Mouse (Mus musculus): ENCODE data around the gene Exoc4.

Exoc4 gene

DNA sequence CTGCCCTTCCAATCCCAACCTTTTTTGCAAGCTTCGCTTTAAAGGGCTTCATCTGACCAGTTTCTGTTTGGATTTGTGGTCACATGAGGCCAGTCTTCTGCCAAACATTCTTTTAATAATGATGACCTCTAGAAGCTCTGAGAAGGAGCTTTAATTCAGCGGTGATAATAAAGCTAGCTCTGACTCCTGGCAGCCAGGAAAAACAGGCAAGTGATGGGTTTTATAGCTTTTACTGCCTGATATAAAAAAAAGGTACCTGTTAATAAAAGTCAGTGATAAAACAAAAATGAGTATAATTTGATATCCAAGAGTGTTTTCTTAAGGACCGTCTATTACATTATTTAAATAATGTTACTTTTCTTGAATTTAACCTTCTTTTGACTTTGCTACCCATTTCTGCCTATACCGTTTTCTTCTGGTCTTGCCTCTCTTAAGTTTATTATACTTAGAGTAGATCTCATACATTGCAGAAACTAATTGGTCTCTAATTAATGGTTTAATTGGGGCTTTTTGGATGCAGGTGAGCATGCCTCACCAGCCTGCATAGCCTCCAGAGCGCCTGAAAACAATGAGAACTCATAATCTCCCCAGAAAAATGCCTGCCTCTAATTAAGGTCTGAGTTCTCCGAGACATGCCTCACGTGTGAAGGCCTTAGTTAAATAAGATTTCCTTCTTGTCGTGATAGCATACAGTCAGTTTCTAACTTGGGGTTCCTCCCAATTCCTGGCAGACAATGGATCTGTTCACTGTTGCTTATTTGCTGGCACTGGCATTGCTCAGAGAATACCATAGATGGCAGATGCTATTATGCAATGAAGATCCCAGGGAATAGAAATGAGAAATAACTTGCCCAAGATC is 681.4 kb downstream of the Exoc4 start:
- DNase-seq (ENCODE audit: low spot score in 2 of 2) = no peak

DNA sequence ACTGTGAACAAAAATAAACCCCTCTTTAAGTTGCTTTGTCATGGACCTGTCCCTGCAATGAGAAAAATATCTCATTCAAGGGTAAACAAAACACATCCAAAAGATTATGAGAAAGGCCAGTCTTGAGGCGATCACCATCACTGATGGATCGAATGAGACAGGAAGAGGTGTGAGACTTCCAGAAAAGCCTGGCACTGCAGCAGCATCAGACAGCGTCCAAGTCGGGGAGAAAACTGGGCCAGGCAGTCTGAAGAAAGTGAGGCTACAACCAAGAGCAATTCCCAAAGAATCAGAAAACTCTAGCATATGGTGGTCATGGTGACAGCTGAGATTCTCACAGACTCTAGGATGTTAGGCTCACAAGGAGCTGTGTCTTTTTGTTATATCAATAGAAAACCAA is 689.0 kb downstream of the Exoc4 start:
- DNase-seq (ENCODE audit: low spot score in 2 of 2) = no peak

DNA sequence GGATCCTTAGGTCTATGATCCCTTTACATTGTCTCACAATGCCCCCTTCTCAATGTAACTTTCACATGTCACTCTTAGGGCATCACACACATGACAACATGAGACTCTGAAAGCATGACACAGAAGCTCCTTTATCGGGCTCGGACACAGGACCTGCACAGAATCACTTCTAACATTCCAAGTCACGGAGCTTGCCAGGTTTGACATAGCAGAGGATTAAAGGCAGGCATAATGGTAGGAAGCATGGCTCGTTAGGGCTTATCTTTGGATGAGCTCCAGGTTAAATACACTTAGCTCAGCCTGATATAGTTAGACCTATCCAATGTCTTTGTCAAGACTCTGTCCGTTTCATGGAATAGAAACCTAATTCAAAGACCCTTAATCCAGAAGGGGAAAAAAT is 690.3 kb downstream of the Exoc4 start:
- DNase-seq (ENCODE audit: low spot score in 2 of 2) = no peak

DNA sequence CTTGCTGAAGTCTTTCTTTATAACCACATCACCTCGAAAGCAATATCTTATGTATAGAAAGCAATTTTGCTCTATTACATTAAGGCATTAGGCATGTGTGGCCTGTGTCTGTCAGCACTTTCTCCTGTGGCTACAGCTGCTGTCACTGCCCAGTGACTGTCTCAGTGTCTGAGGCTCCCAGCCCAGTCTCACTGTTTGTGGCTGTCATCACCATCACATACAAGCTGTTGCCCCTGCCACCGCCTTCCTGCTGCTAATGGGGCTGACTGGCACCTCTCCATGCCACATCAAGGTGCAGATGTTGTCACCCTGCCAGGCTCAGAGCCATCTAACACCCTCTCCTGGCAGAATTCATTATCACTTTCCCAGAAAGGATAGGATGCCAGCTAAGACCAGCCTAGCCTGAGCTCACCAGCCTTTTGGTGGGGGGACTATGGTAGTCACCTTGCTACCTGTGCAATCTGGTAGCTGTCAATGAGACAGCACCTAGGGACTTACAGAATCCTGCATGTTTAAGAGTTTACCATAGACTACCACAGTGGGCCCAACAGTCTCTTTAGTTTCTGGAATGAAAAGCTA is 698.1 kb downstream of the Exoc4 start:
- DNase-seq (ENCODE audit: low spot score in 2 of 2) = no peak

DNA sequence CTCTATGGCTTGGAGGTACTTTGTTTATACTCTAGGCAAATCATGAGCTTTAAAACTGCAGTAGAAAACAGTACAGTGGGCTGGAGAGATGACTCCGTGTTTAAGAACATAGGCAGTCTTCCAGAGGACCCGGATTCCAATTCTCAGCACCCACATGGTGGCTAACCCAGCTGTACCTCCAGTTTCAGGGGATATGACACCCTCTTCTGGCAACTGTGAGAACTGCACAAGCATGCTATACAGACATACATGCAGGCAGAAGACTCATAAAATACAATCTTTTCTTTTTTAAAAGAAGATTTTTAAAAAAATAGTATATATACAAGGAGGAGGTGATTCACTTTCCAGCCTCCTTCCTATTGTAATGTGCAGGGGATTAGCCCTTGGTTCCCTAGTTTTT is 701.2 kb downstream of the Exoc4 start:
- DNase-seq (ENCODE audit: low spot score in 2 of 2) = no peak

DNA sequence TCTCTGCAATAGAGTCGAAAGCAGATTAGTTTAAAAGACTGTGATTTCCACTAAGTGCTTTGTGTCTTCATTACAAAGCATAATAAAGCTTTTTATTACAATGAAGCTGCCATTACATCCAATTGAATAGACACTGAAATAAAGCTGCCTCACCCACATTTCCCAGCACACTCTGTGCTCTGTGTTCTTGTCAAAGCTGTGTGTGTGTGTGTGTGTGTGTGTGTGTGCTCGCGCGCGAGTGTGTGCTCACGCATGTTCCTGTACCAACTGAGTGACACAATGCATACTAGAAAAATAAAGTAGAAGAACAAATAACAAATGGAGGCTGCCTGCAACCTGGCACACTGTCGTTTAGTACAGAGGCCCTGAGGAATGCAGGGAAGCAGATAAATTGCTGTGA is 706.6 kb downstream of the Exoc4 start:
- no peak for DNase-seq (ENCODE audit: low spot score in 2 of 2)

DNA sequence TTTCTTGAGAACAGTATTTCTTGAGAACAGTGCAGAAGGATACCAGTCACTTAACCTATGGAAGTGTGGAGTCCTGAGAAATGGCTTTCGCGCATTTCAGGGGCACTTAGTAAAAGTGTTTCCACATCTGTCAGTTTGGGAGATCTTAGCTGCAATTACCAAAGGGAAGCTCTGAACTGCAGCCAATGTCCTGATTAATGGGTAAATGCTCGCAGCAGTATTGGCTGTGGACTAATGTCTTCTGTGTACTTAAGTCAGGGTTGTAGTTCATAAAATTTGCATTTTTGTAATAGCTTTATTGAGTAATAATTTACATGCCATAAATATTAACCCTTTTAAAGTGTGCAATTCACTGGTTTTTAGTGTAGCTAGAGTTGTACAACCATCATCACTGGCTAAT is 709.4 kb downstream of the Exoc4 start:
- no peak for DNase-seq (ENCODE audit: low spot score in 2 of 2)

DNA sequence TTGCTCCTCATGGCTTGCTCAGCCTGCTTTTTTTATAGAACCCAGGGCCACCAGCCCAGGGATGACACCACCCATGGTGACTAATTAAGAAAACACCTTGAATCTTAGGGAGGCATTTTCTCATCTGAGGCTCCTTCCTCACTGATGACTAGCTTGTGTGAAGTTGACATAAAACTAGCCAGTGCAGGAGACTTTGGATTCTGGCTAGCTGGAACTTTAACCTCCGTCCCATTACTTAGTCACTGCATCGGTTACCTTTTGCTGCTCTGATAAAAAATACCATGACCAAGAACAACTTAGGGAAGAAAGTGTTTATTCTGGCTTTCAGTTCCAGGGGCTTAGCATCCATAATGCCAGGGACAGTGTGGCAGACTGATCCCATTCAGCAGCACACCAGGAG is 711.9 kb downstream of the Exoc4 start:
- no peak for DNase-seq (ENCODE audit: low spot score in 2 of 2)

DNA sequence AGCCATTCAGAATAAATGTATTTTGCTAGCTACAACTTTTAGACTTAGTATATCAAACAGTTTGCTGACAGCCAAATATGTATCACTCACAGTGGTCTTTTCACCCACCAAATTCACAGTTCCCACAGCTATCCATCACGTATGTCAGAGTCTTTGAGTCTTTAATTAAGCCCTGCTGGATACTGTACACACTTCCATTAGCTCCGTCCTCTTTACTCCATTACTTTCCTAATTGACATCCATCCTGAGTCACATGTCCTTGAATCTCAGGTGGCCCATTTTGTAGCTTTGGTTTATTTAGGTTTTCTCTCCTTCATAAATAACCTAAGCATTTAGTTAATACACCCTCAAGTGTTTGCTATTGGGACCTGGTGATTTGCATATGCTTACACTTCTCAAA is 714.2 kb downstream of the Exoc4 start:
- no peak for DNase-seq (ENCODE audit: low spot score in 2 of 2)

DNA sequence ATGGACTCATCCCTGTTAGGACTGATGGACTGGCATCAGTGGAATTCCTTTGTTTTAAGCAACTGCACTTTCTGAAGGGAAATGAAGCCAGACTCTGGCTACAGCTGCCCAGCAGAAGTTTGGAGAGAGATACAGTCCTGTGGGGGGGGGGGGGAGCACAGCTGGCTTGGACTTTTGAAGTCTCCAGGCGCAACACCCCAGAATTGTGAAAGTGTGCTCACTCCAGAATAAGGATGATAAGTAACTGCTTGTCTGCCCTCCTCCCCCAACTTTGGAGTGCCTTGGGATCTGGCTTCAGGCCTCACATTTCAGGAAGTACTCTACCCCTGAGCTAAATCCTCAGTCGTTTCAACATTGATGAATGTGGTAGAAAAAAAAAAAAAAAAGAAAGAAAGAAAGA is 716.7 kb downstream of the Exoc4 start:
- no peak for DNase-seq (ENCODE audit: low spot score in 2 of 2)

DNA sequence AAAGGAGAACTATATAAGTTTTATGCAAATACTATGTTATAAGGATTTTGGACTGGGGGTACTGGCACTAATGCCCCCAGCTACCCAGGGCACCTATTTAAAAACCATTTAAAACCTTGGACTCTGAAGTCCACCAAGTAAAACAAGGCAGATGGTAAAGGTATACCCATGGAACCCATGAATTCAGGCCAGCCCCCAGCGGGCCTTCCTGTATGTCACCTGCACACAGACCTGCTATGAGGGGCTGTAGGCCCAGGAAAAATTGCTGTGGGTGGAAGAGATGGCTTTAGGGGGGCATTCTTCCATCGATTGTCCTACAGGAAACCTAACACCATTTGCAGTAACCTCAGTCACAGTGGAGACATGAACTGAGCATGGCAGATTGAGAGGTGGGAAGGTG is 719.9 kb downstream of the Exoc4 start:
- no peak for DNase-seq (ENCODE audit: low spot score in 2 of 2)

DNA sequence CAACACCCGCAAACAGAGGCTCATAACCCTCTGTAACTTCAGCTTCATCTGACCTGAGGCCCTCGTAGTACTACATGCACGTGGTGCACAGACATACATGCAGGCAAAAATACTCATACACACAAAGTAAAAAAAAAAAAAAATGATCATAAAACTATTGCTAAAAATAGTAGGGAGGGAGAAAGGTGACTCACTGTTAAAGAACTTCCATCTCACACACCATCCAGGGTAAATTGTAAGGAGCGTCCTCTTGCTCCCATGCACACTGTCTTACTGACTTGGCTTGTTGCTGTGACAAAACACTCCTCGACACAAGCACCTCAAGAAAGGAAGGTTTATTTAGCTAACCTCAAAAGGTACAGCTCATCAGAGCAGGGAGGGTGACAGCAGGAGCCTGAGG is 723.9 kb downstream of the Exoc4 start:
- no peak for DNase-seq (ENCODE audit: low spot score in 2 of 2)

DNA sequence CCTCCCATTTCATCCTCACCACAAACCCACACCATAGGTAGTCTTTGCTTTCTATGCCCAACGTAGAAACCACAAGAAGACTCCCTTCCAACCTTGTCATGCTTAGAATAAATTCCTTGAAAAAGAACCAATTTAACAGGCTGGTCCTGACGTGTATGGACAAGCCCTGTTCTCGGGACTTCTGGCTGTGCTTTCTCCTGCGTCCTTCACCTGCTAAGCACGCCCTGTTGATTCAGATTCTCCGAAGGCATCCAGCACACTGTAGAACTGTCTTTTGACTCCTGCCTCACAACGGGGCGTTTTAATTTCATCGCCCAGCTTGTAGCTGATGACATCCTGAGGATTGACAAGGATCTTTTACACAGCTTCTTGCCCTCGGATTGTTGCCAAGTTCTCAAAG is 727.7 kb downstream of the Exoc4 start:
- no peak for DNase-seq (ENCODE audit: low spot score in 2 of 2)

DNA sequence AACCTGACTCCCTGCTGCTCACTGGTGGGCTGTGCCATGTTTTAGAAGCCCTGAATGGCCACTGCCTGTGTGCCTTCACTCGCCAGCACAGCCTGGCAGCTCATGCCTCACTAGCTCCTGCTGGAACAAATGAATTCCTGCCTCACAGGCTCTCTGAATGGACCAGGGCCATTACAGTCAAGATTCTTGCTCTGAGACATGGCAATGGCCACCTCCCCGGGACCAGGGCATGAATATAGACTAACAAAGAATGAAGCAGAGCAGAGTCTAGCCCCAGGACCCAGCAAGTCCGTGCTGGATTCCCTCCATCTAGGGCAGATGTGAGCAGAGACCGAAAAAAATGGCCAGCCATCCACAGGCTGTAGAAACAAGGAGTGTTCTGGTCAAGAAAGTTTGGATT is 728.6 kb downstream of the Exoc4 start:
- no peak for DNase-seq (ENCODE audit: low spot score in 2 of 2)

DNA sequence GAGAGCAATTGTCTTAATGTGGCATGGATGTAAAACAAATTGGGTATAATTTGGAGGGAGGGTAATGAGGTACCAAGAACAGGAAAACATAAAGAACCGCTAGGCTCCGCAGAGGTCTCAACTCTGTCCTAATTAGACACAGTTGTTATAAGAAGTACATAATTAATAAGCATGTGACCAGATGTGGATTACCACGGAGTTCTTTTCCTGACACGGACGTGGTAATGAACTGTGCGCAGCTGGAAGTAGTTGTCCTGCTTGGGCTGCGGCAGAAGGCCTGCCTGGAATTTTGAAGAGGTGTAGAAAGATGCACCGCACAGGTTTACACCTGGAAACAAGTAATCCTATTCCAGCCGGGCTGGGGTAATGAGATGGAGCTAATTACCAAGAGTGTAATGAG is 729.0 kb downstream of the Exoc4 start:
- DNase-seq (ENCODE audit: low spot score in 2 of 2) = no peak

DNA sequence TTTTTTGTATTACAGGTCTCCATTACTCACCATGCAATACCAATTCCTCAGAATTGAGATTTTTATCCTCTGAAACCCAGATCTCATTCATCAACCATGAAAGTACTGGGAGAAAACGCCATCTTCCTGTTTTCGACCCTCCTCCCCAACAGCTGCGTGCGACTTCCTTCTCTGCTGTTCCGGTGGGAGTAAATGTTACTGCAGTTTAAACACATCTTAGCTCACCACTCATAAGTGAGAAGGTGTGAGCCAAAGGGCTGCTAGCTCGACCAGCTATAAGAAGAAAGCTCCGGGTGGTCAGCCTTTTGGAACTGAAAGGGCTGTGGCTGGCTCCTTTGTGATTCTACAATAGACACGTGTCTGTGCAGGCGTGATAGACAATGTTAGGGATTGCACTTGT is 733.8 kb downstream of the Exoc4 start:
- no peak for DNase-seq (ENCODE audit: low spot score in 2 of 2)

DNA sequence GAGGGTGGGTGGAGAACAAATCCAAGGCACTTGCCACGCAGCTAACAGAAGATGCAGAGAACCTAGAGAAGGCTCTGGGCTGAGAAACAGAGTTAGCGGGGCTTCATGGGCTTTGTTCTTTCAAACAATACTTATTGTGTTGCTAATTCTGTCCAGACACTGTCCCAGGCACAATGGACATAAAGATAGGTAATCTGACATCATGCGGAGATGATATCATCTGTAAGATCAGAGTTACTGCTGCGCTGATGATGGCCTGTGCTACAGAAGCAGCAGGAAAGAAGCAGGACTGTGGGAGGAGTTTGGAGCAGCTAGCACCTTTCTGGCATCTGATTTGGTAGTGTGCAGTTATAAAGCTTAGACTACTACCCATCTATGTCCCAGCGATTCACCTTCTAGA is 738.2 kb downstream of the Exoc4 start:
- no peak for DNase-seq (ENCODE audit: low spot score in 2 of 2)

DNA sequence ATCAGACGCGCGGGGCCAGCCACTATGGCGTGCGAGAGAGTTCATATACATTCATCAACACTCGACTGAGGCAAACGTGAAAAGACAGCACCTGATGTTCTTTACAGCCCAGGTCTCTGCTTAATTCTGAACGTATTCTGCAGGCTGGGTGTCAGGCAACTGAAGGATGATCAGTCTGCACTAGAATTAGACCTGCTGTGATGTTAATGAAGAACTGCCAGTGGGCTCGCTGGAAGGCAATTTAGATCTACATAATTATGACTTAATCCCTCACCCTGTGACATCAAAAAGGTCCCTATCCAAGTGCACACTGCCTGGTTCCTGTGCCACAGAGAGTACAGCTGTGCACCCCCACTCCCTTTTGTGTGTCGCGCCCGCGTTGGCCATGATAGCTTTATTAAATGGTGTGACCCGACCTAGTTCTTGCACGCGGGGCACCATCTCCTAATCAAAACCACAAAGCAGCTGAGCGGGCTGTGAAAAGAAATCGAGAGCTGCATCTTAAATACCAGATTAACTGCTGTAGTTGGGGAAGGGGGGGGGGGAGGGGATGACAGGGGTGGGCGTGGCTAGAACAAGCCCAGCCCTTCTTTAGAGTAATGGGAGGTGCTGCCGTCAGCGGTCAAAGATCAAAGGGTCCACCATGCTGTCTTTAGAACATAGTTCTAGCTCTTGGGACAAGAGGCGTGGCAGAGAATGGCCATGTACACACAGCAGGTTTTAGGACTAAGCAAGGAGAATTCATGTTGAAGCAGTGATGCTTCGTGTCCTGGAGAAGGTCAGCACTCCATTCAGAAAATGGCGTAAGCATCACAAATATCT is 743.5 kb downstream of the Exoc4 start:
- no peak for DNase-seq (ENCODE audit: low spot score in 2 of 2)

DNA sequence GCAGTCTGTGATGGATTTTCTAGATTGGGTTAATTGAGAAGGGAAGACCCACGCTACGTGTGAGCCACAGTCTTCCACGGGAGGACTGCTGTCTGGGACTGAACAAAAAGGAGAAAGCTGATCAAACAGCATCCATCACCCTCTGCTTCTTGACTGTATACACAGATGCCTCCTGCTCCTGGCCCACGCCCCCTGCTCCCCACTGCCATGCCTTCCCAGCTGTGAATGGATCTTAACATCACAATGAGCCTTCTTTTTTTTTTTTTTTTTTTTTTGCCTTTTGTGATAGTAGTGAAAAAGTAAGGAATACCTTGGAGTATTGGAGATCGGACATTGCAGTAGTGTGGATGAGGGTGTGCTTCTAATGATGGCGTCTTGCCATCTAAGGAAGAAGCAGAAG is 745.0 kb downstream of the Exoc4 start:
- no peak for DNase-seq (ENCODE audit: low spot score in 2 of 2)

DNA sequence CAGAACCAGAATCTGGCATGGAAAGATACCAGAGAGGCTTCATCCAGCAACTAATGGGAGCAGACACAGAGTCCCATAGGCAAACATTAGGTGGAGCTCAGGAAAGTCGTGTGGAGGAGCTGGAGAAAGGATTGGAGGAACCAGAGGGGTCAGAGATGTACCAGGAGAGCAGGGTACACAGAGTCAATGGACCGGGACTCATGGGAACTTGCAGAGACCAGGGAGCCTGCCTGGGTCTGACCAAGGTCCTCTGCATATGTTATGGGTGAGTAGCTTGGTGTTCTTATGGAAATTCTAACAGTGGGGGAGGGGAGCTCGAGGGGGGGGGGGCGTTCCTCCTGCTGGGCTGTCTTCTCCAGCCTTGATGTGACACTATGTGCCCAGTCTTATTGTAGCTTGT is 749.7 kb downstream of the Exoc4 start:
- DNase-seq (ENCODE audit: low spot score in 2 of 2) = no peak

DNA sequence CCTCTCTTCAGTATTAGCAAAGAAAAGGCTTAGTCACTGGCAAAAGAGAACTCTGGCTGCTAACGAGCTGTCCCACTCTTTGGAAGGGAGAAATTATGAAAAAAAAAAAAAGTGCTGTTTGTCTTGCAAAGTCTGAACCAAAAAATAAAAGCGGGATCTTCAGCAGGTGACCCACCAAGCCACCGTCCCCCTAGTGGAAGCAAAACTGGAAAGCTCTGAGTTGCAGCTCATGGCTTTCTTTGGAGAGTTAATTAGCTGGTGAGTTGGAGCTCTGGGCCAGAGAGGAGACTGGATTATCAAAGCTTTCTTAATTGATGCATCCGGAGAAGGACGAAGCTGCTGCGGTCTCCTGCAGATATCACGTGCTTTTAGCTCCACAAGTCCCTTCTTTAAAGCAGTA is 750.6 kb downstream of the Exoc4 start:
- no peak for DNase-seq (ENCODE audit: low spot score in 2 of 2)

DNA sequence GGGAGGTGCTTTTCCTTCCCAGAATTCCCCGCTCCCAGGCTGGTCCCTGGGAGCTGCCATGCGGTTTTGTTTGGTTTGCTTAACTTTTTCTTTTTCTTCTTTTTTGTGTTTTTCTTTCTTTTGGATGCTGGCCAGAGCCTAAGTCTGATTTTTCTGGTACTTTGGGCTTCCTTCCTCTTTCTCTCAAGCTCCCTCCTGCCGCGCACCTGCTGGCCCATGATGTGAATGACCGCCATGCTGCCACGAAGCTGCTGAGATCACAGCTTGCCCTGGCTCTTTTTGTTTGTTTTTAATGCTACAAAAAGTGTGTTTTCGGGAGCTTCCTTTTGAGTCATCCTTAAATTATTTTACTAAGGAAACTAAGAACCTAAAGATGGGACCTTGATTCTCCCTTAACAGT is 751.8 kb downstream of the Exoc4 start:
- no peak for DNase-seq (ENCODE audit: low spot score in 2 of 2)

DNA sequence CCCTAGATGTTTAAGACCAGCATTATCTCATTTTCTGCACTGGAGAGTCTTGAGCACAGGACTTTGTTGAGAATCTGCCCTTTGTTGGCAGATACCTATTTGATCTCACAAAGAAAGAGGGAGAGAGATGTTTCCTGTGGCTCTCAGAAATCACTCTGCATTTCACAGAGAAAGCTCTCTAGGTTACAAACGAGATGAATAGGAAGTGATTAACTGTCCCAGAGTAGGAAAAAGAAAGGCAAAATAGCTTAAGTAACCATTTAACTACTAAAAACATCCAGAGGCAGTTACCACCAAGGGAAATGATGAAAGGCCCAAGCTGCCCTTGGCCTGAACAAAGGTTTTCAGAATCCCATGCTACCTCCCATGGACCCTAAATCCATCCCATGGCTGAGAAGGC is 754.1 kb downstream of the Exoc4 start:
- no peak for DNase-seq (ENCODE audit: low spot score in 2 of 2)
